Mouse (Mus musculus): ENCODE results near the gene Ccdc70. TPM values are rescaled to one million over a fixed set of nuclear protein-coding genes. Genes with fewer than 3 reads are reported as not detected.

Gene Ccdc70
- total and polyA plus RNA-seq, 3 experiments, result not detected

GRCm38 (mm10) chr8:22022244-22022643, 52.7 kb downstream of the Ccdc70 start:
- Histone ChIP-seq H3K27ac (ENCODE audit: control insufficient read depth, low read depth, low read length) (no peak overlapping the region), H3K9ac (ENCODE audit: control insufficient read depth, low read depth, low read length, poor library complexity, severe bottlenecking) (no peak overlapping the region), H3K4me1 (ENCODE audit: control insufficient read depth in 1 of 2, insufficient read depth in 2 of 2, low read length in 2 of 2) (no peaks in the 10 kb centered on the region), H3K27me3 (ENCODE audit: control insufficient read depth in 1 of 2, insufficient read depth in 2 of 2, low read length in 2 of 2) (no peaks in the 10 kb centered on the region), H3K79me2 (ENCODE audit: control insufficient read depth, insufficient read depth, low read length, poor library complexity) (peaks cover 14% of the 10 kb centered on the region), H3K4me3 (ENCODE audit: control insufficient read depth in 1 of 2, insufficient read depth in 1 of 2, low read depth in 2 of 2, low read length in 2 of 2) (no peak overlapping the region), H3K9me3 (replicated peaks; ENCODE audit: insufficient read depth, low read length) (no peaks in the 10 kb centered on the region), H3K36me3 (ENCODE audit: control insufficient read depth in 1 of 2, insufficient read depth in 2 of 2, low read length in 2 of 2) (peaks cover 0 to 28% of the 10 kb centered on the region in 2 experiments; a peak in 2 of 4 replicates)
- TF ChIP-seq MYC (IDR thresholded peaks at IDR 0.05; ENCODE audit: low read depth, low read length) (no peak), CTCF (IDR thresholded peaks at IDR 0.05 in 2 of 3, conservative IDR thresholded peaks at IDR 0.05 in 1 of 3; ENCODE audit: control insufficient read depth in 1 of 3, insufficient read depth in 1 of 3, low read depth in 2 of 3, low read length in 3 of 3, poor library complexity in 1 of 3, severe bottlenecking in 1 of 3) (peak in 2 of 3 experiments; percentile 25 to 35; a peak in 3 of 6 replicates)
- DNase-seq (ENCODE audit: low read depth, low spot score), result no peak

Other genes with a start within 250 kb of the Ccdc70 start
- not detected in 2 replicates for gene Defa24, start 235.3 kb upstream of the Ccdc70 start, total RNA-seq (2012; rRNA removed)
- not detected for gene Defa24, start 235.3 kb upstream of the Ccdc70 start, polyA plus RNA-seq (2012; ENCODE audit: insufficient read depth in 1 of 2, insufficient read length in 2 of 2, low read depth in 1 of 2, low replicate concordance in 2 of 2, missing spikeins in 1 of 2)
- not detected in 2 replicates for gene Defb50, start 146.2 kb upstream of the Ccdc70 start, total RNA-seq (2012; rRNA removed)
- gene Defb50, start 146.2 kb upstream of the Ccdc70 start, polyA plus RNA-seq (2012; ENCODE audit: insufficient read depth in 1 of 2, insufficient read length in 2 of 2, low read depth in 1 of 2, low replicate concordance in 2 of 2, missing spikeins in 1 of 2), result not detected
- gene Defb2, start 129.8 kb upstream of the Ccdc70 start, total RNA-seq (2012; rRNA removed), result not detected in 2 replicates
- not detected for gene Defb2, start 129.8 kb upstream of the Ccdc70 start, polyA plus RNA-seq (2012; ENCODE audit: insufficient read depth in 1 of 2, insufficient read length in 2 of 2, low read depth in 1 of 2, low replicate concordance in 2 of 2, missing spikeins in 1 of 2)
- gene Defb10, start 110.9 kb upstream of the Ccdc70 start, total RNA-seq (2012; rRNA removed), result not detected in 2 replicates
- not detected for gene Defb10, start 110.9 kb upstream of the Ccdc70 start, polyA plus RNA-seq (2012; ENCODE audit: insufficient read depth in 1 of 2, insufficient read length in 2 of 2, low read depth in 1 of 2, low replicate concordance in 2 of 2, missing spikeins in 1 of 2)
- not detected in 2 replicates for gene Defb9, start 84.4 kb upstream of the Ccdc70 start, total RNA-seq (2012; rRNA removed)
- not detected for gene Defb9, start 84.4 kb upstream of the Ccdc70 start, polyA plus RNA-seq (2012; ENCODE audit: insufficient read depth in 1 of 2, insufficient read length in 2 of 2, low read depth in 1 of 2, low replicate concordance in 2 of 2, missing spikeins in 1 of 2)
- gene Defb11, start 63.4 kb upstream of the Ccdc70 start, total RNA-seq (2012; rRNA removed), result not detected in 2 replicates
- gene Defb11, start 63.4 kb upstream of the Ccdc70 start, polyA plus RNA-seq (2012; ENCODE audit: insufficient read depth in 1 of 2, insufficient read length in 2 of 2, low read depth in 1 of 2, low replicate concordance in 2 of 2, missing spikeins in 1 of 2), result not detected
- not detected in 2 replicates for gene Defb15, start 37.1 kb upstream of the Ccdc70 start, total RNA-seq (2012; rRNA removed)
- not detected for gene Defb15, start 37.1 kb upstream of the Ccdc70 start, polyA plus RNA-seq (2012; ENCODE audit: insufficient read depth in 1 of 2, insufficient read length in 2 of 2, low read depth in 1 of 2, low replicate concordance in 2 of 2, missing spikeins in 1 of 2)
- gene Defb35, start 31.4 kb upstream of the Ccdc70 start, total RNA-seq (2012; rRNA removed), result not detected in 2 replicates
- not detected for gene Defb35, start 31.4 kb upstream of the Ccdc70 start, polyA plus RNA-seq (2012; ENCODE audit: insufficient read depth in 1 of 2, insufficient read length in 2 of 2, low read depth in 1 of 2, low replicate concordance in 2 of 2, missing spikeins in 1 of 2)
- not detected in 2 replicates for gene Defb13, start 23.0 kb upstream of the Ccdc70 start, total RNA-seq (2012; rRNA removed)
- gene Defb13, start 23.0 kb upstream of the Ccdc70 start, polyA plus RNA-seq (2012; ENCODE audit: insufficient read depth in 1 of 2, insufficient read length in 2 of 2, low read depth in 1 of 2, low replicate concordance in 2 of 2, missing spikeins in 1 of 2), result not detected
- not detected in 2 replicates for gene Fam90a1a, start 11.1 kb upstream of the Ccdc70 start, total RNA-seq (2012; rRNA removed)
- not detected for gene Fam90a1a, start 11.1 kb upstream of the Ccdc70 start, polyA plus RNA-seq (2012; ENCODE audit: insufficient read depth in 1 of 2, insufficient read length in 2 of 2, low read depth in 1 of 2, low replicate concordance in 2 of 2, missing spikeins in 1 of 2)
- 28.7 and 32.5 TPM in 2 replicates for gene Atp7b, start 90.5 kb downstream of the Ccdc70 start, total RNA-seq (2012; rRNA removed)
- 10 to 100 TPM in 1 of 2 experiments, not detected in 1; 29.4 TPM for gene Atp7b, start 90.5 kb downstream of the Ccdc70 start, polyA plus RNA-seq (2012; ENCODE audit: insufficient read depth in 1 of 2, insufficient read length in 2 of 2, low read depth in 1 of 2, low replicate concordance in 2 of 2, missing spikeins in 1 of 2)
- gene Alg11, start 90.9 kb downstream of the Ccdc70 start, total RNA-seq (2012; rRNA removed), result 18.6 and 22.2 TPM in 2 replicates
- 10 to 100 TPM; 17.2 to 55.0 TPM for gene Alg11, start 90.9 kb downstream of the Ccdc70 start, polyA plus RNA-seq (2012; ENCODE audit: insufficient read depth in 1 of 2, insufficient read length in 2 of 2, low read depth in 1 of 2, low replicate concordance in 2 of 2, missing spikeins in 1 of 2)
- not detected in 2 replicates for gene Nek5, start 155.3 kb downstream of the Ccdc70 start, total RNA-seq (2012; rRNA removed)
- gene Nek5, start 155.3 kb downstream of the Ccdc70 start, polyA plus RNA-seq (2012; ENCODE audit: insufficient read depth in 1 of 2, insufficient read length in 2 of 2, low read depth in 1 of 2, low replicate concordance in 2 of 2, missing spikeins in 1 of 2), result under 1 TPM in 1 of 2 experiments, not detected in 1; 0.04 TPM
- 2.0 and 3.0 TPM in 2 replicates for gene Nek3, start 196.7 kb downstream of the Ccdc70 start, total RNA-seq (2012; rRNA removed)
- gene Nek3, start 196.7 kb downstream of the Ccdc70 start, polyA plus RNA-seq (2012; ENCODE audit: insufficient read depth in 1 of 2, insufficient read length in 2 of 2, low read depth in 1 of 2, low replicate concordance in 2 of 2, missing spikeins in 1 of 2), result 1 to 10 TPM in 1 of 2 experiments, not detected in 1; 3.5 TPM
- gene Ckap2, start 216.0 kb downstream of the Ccdc70 start, total RNA-seq (2012; rRNA removed), result 25.5 and 26.4 TPM in 2 replicates
- gene Ckap2, start 216.0 kb downstream of the Ccdc70 start, polyA plus RNA-seq (2012; ENCODE audit: insufficient read depth in 1 of 2, insufficient read length in 2 of 2, low read depth in 1 of 2, low replicate concordance in 2 of 2, missing spikeins in 1 of 2), result 10 to 100 TPM in 1 of 2 experiments, not detected in 1; 33.6 TPM
- gene Vps36, start 223.0 kb downstream of the Ccdc70 start, total RNA-seq (2012; rRNA removed), result 21.7 and 23.2 TPM in 2 replicates
- 10 to 100 TPM in 1 of 2 experiments, not detected in 1; 27.9 TPM for gene Vps36, start 223.0 kb downstream of the Ccdc70 start, polyA plus RNA-seq (2012; ENCODE audit: insufficient read depth in 1 of 2, insufficient read length in 2 of 2, low read depth in 1 of 2, low replicate concordance in 2 of 2, missing spikeins in 1 of 2)

Measured in MEL (cell line).